Mouse (Mus musculus): Measurements from ENCODE around the gene Atp6v1f. TPM values are rescaled to one million over a fixed set of nuclear protein-coding genes. Genes with fewer than 3 reads are reported as not detected.

The Atp6v1f gene
- total and polyA plus RNA-seq, 3 experiments: 251 to 373 (median 328) TPM

- Histone ChIP-seq H3K4me3 (replicated peaks in 1 of 3; ENCODE audit: low read depth in 2 of 3, low read length in 2 of 3, poor library complexity in 1 of 3) (no peak overlapping the region), H3K79me2 (replicated peaks; ENCODE audit: control insufficient read depth, extremely low read depth, insufficient read depth, poor library complexity, severe bottlenecking) (no peaks in the 10 kb centered on the region), H3K27me3 (replicated peaks) (peaks cover 24% of the 10 kb centered on the region), H3K4me2 (ENCODE audit: insufficient read depth, low read depth, poor library complexity, severe bottlenecking) (no peak overlapping the region), H3K4me1 (ENCODE audit: control insufficient read depth in 1 of 2, insufficient read depth in 2 of 2) (no peaks in the 10 kb centered on the region), H3K27ac (ENCODE audit: insufficient read depth, low read depth) (no peak overlapping the region), H3K9me3 (replicated peaks; ENCODE audit: low read length) (no peaks in the 10 kb centered on the region), H3K36me3 (replicated peaks in 1 of 2; ENCODE audit: control insufficient read depth in 1 of 2, insufficient read depth in 1 of 2, low read length in 1 of 2) (no peaks in the 10 kb centered on the region), H3K9ac (ENCODE audit: insufficient read depth, low read depth) (no peak overlapping the region)
- no peak for DNase-seq (ENCODE audit: extremely low read depth)
- dilution Hi-C loops (cut with MboI; ENCODE audit: extremely low pct_ligation_motif_present, extremely low pct_unique_long_range_greater_than_20kb, low sequenced_read_pairs) (no loop called here), in situ Hi-C loops (cut with MboI; ENCODE audit: low pct_ligation_motif_present, low pct_unique_long_range_greater_than_20kb, low sequenced_read_pairs) (no loop called here)
- TF ChIP-seq IRF4 (IDR thresholded peaks at IDR 0.05; ENCODE audit: low read depth, low read length): no peak
- no peak for TF ChIP-seq MEF2A (IDR thresholded peaks at IDR 0.05; ENCODE audit: borderline replicate concordance, low read depth, low read length)
- no peak for TF ChIP-seq TCF12 (IDR thresholded peaks at IDR 0.05; ENCODE audit: low read depth, low read length)
- peak; percentile 41; the same call in 1 of the 2 replicates for TF ChIP-seq SMC3 (IDR thresholded peaks at IDR 0.05; ENCODE audit: low read depth, low read length)
- no peak for TF ChIP-seq ZNF384 (IDR thresholded peaks at IDR 0.05; ENCODE audit: low read depth, low read length)
- no peak for TF ChIP-seq KAT2A (IDR thresholded peaks at IDR 0.05; ENCODE audit: insufficient replicate concordance, low read length)
- peak in 1 of 2 experiments; percentile 52; a peak in 2 of 4 replicates for TF ChIP-seq CTCF (conservative IDR thresholded peaks at IDR 0.05 in 1 of 2, IDR thresholded peaks at IDR 0.05 in 1 of 2; ENCODE audit: low read depth in 2 of 2, low read length in 2 of 2)
- TF ChIP-seq PAX5 (IDR thresholded peaks at IDR 0.05; ENCODE audit: low read length): no peak
- TF ChIP-seq RCOR1 (conservative IDR thresholded peaks at IDR 0.05; ENCODE audit: low read depth, low read length): no peak
- TF ChIP-seq MYC (IDR thresholded peaks at IDR 0.05; ENCODE audit: low read depth, low read length): no peak
- no peak for TF ChIP-seq SIN3A (IDR thresholded peaks at IDR 0.05; ENCODE audit: low read length)
Observed at GRCm38 (mm10) chr6:29505493-29505892, 38.0 kb downstream of the Atp6v1f start.

GRCm38 (mm10) chr6:29506834-29507233, 39.3 kb downstream of the Atp6v1f start:
- peaks cover 23% of the 10 kb centered on the region for H3K27me3 ChIP-seq (replicated peaks)
- H3K4me2 ChIP-seq (ENCODE audit: insufficient read depth, low read depth, poor library complexity, severe bottlenecking): no peak overlapping the region
- H3K9ac ChIP-seq (ENCODE audit: insufficient read depth, low read depth): no peak overlapping the region
- H3K79me2 ChIP-seq (replicated peaks; ENCODE audit: control insufficient read depth, extremely low read depth, insufficient read depth, poor library complexity, severe bottlenecking): no peaks in the 10 kb centered on the region
- dilution Hi-C loops (cut with MboI; ENCODE audit: extremely low pct_ligation_motif_present, extremely low pct_unique_long_range_greater_than_20kb, low sequenced_read_pairs): no loop called here
- no peak overlapping the region for H3K4me3 ChIP-seq (replicated peaks in 1 of 3; ENCODE audit: low read depth in 2 of 3, low read length in 2 of 3, poor library complexity in 1 of 3)
- TF ChIP-seq HCFC1 (IDR thresholded peaks at IDR 0.05; ENCODE audit: low read depth, low read length): no peak
- no peak for TF ChIP-seq RCOR1 (conservative IDR thresholded peaks at IDR 0.05; ENCODE audit: low read depth, low read length)
- TF ChIP-seq NELFE (IDR thresholded peaks at IDR 0.05; ENCODE audit: low read depth, low read length): no peak
- no peak for TF ChIP-seq RAD21 (IDR thresholded peaks at IDR 0.05; ENCODE audit: low read depth, low read length)
- H3K9me3 ChIP-seq (replicated peaks; ENCODE audit: low read length): no peaks in the 10 kb centered on the region
- H3K36me3 ChIP-seq (replicated peaks in 1 of 2; ENCODE audit: control insufficient read depth in 1 of 2, insufficient read depth in 1 of 2, low read length in 1 of 2): no peaks in the 10 kb centered on the region
- in situ Hi-C loops (cut with MboI; ENCODE audit: low pct_ligation_motif_present, low pct_unique_long_range_greater_than_20kb, low sequenced_read_pairs): no loop called here
- DNase-seq (ENCODE audit: extremely low read depth): no peak
- no peak overlapping the region for H3K27ac ChIP-seq (ENCODE audit: insufficient read depth, low read depth)
- H3K4me1 ChIP-seq (ENCODE audit: control insufficient read depth in 1 of 2, insufficient read depth in 2 of 2): peaks cover 0 to 3% of the 10 kb centered on the region in 2 experiments; a peak in 1 of 4 replicates

All from CH12.LX (cell line).